Mouse (Mus musculus) right cerebral cortex, postnatal 25 days (tissue): ENCODE measurements around the gene Cic.
"Not testable (repeated sequence)": the region's sequence is repeated elsewhere in the genome, so short reads cannot be mapped to it uniquely, and the experiment has no call there.

ENCODE experiments used
- DNase-seq: peaks from one replicate; pipeline ENCODE4 v3.0.0; 2022

Cic gene

GRCm38 (mm10) chr7:25309425-25309824 lies 41.9 kb downstream of the Cic start:
- DNase-seq = no peak

DNA sequence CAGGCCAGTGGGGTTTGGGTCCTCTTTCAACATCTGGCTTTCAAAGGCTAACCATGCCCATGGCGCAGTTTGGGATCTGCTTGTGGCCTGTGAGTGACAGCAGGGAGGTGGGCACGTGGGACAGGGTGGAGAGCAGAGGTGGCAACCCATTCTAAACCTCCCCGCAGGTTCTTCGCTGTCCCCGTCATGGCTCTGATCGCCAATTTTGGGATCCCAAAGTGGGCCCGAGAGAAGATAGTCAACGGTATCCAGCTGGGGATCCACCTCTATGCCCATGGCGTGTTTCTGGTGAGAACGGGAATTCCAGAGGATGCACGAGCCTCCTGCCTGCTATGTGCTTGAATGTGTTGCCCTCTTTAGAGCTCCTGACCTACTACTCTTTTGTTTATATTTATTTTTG lies 43.7 kb downstream of the Cic start:
- no peak for DNase-seq

GRCm38 (mm10) chr7:25313325-25313724 lies 45.8 kb downstream of the Cic start:
- DNase-seq = no peak

- DNase-seq = no peak
Measured at GRCm38 (mm10) chr7:25314606-25315305, 47.3 kb downstream of the Cic start.

- DNase-seq = no peak
Measured at GRCm38 (mm10) chr7:25315306-25316041, 48.0 kb downstream of the Cic start.

GRCm38 (mm10) chr7:25316532-25317445 lies 49.3 kb downstream of the Cic start, which contains the start of gene Megf8:
Megf8 (plus strand) TSS chr7:25317164.
- peak; percentile 92 for DNase-seq

DNA sequence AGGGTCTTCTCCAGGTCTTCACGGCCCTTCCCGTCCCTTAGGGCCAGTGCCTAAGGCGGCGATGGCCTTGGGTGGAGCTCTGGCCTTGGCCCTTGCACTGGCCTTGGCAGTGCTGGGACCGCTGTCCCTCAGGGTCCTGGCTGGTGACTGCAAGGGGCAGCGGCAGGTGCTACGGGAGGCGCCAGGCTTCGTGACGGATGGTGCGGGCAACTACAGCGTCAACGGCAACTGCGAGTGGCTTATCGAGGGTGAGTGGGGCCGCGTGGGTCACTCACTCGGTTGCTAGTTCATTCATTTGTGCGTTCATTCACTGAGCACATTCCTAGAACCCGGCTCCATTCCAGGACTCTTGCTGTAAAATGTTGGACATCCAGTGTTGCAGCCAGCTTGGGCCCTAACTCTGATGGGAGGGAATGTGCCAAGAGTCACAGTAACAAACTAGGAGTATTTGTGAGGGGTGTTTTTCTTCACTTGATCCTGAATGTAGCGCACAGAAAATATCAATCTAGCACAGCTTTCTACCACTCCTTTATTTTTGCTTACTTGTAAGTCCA lies 50.0 kb downstream of the Cic start:
- no peak for DNase-seq

GRCm38 (mm10) chr7:25322058-25322484 lies 54.6 kb downstream of the Cic start:
- DNase-seq = no peak

GRCm38 (mm10) chr7:25323219-25323618 lies 55.7 kb downstream of the Cic start:
- DNase-seq = no peak

DNA sequence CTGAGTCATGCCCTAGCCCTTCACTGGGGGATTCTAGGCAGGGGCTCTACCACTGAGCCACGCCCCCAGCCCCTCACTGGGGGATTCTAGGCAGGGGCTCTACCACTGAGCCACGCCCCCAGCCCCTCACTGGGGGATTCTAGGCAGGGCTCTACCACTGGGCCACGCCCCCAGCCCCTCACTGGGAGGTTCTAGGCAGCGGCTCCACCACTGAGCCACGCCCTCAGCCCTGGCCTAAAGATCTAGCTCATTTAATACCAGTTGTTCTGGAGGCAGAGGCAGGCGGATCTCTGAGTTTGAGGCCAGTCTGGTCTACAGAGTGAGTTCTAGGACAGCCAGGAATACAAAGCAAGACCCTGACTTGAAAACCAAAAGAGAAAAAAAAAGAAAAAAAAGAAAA lies 57.9 kb downstream of the Cic start:
- not testable (repeated sequence) for DNase-seq

GRCm38 (mm10) chr7:25326233-25326632 lies 58.7 kb downstream of the Cic start:
- DNase-seq = no peak

GRCm38 (mm10) chr7:25333596-25334307 lies 66.2 kb downstream of the Cic start:
- no peak for DNase-seq

DNA sequence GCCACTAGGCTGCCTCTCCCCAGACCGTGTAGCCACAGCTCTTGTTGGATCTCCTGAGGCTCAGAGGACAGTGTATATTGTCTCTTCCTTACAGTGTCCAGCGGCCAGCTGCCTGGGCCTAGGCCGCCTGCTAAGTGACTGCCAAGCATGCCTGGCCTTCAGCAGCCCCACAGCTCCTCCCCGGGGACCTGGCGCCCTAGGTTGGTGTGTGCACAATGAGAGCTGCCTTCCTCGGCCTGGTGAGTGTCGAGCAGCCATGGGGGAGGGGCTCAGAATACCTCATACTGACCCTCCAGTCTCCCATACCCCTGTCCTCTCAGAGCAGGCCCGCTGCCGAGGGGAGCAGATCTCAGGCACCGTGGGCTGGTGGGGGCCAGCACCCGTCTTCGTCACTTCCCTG lies 67.0 kb downstream of the Cic start:
- DNase-seq = no peak

DNA sequence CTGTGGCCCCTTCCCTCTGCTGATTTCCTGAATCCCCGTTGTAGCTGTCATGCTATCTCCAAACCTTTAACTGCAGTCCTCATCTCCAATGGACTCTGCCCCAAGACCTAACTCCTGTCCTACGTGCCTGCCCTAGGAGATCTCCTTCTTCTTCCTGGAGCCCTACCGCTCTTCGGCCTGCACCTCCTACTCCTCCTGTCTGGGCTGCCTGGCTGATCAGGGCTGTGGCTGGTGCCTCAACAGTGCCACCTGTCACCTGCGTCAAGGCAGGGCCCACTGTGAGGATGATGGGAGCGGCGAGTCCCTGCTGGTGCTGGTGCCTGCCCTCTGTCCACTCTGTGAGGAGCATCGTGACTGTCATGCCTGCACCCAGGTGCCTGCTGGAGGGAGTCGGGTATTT lies 71.8 kb downstream of the Cic start:
- no peak for DNase-seq

GRCm38 (mm10) chr7:25341000-25341784 lies 73.7 kb downstream of the Cic start:
- no peak for DNase-seq
